Mouse (Mus musculus): ENCODE data around the gene Opcml. TPM values are rescaled to one million over a fixed set of nuclear protein-coding genes. Genes with fewer than 3 reads are reported as not detected.

The Opcml gene
- polyA plus RNA-seq, 1 experiment from 2014 or later, result 1.8 TPM

- Histone ChIP-seq H3K4me2 (no peak overlapping the region), H3K9me3 (no peaks in the 10 kb centered on the region), H3K9ac (no peak overlapping the region), H3K27me3 (replicated peaks) (no peaks in the 10 kb centered on the region), H3K4me1 (no peaks in the 10 kb centered on the region), H3K36me3 (no peaks in the 10 kb centered on the region), H3K27ac (replicated peaks) (no peak overlapping the region), H3K4me3 (no peak overlapping the region)
- no peak for ATAC-seq (ENCODE audit: extremely low read depth, insufficient number of reproducible peaks, low FRiP score, low TSS enrichment)
- WGBS, result 69% methylated on average over 7 of the region's 7 CpGs
These were observed 222.1 kb downstream of the Opcml start for GRCm38 (mm10) chr9:28012664-28013063.

GRCm38 (mm10) chr9:28013192-28013591 lies 222.6 kb downstream of the Opcml start:
- Histone ChIP-seq H3K4me2 (no peak overlapping the region), H3K36me3 (no peaks in the 10 kb centered on the region), H3K9me3 (no peaks in the 10 kb centered on the region), H3K27me3 (replicated peaks) (no peaks in the 10 kb centered on the region), H3K27ac (replicated peaks) (no peak overlapping the region), H3K4me3 (no peak overlapping the region), H3K9ac (no peak overlapping the region), H3K4me1 (no peaks in the 10 kb centered on the region)
- WGBS, result 40% methylated on average over 3 of the region's 3 CpGs
- ATAC-seq (ENCODE audit: extremely low read depth, insufficient number of reproducible peaks, low FRiP score, low TSS enrichment), result no peak

GRCm38 (mm10) chr9:28028156-28028555 lies 237.6 kb downstream of the Opcml start:
- ATAC-seq (ENCODE audit: extremely low read depth, insufficient number of reproducible peaks, low FRiP score, low TSS enrichment), result no peak
- no peaks in the 10 kb centered on the region for H3K9me3 ChIP-seq
- 37% methylated on average over 5 of the region's 5 CpGs for WGBS

GRCm38 (mm10) chr9:28028788-28029393 lies 238.3 kb downstream of the Opcml start:
- WGBS, result 46% methylated on average over 7 of the region's 7 CpGs
- ATAC-seq (ENCODE audit: extremely low read depth, insufficient number of reproducible peaks, low FRiP score, low TSS enrichment), result no peak
- no peak overlapping the region for H3K27ac ChIP-seq (replicated peaks)
- no peak overlapping the region for H3K9ac ChIP-seq
- no peak overlapping the region for H3K4me3 ChIP-seq
- peaks cover 4% of the 10 kb centered on the region; the same call in 1 of the 2 replicates for H3K4me1 ChIP-seq
- H3K36me3 ChIP-seq, result no peaks in the 10 kb centered on the region
- H3K4me2 ChIP-seq, result no peak overlapping the region
- no peaks in the 10 kb centered on the region for H3K9me3 ChIP-seq
- H3K27me3 ChIP-seq (replicated peaks), result no peaks in the 10 kb centered on the region

More at GRCm38 (mm10) chr9:28028156-28028555, 237.6 kb downstream of the Opcml start:
- peaks cover 4% of the 10 kb centered on the region; the same call in 1 of the 2 replicates for H3K4me1 ChIP-seq
- no peak overlapping the region for H3K4me2 ChIP-seq
- H3K9ac ChIP-seq, result no peak overlapping the region
- no peak overlapping the region for H3K27ac ChIP-seq (replicated peaks)
- H3K36me3 ChIP-seq, result no peaks in the 10 kb centered on the region
- no peaks in the 10 kb centered on the region for H3K27me3 ChIP-seq (replicated peaks)
- H3K4me3 ChIP-seq, result no peak overlapping the region

- H3K4me3 ChIP-seq, result no peak overlapping the region
- no peak overlapping the region for H3K9ac ChIP-seq
- no peaks in the 10 kb centered on the region for H3K36me3 ChIP-seq
- H3K9me3 ChIP-seq, result no peaks in the 10 kb centered on the region
- no peak overlapping the region for H3K27ac ChIP-seq (replicated peaks)
- ATAC-seq (ENCODE audit: extremely low read depth, insufficient number of reproducible peaks, low FRiP score, low TSS enrichment), result no peak
- WGBS, result 83% methylated on average over 2 of the region's 2 CpGs
- no peaks in the 10 kb centered on the region for H3K27me3 ChIP-seq (replicated peaks)
- H3K4me2 ChIP-seq, result no peak overlapping the region
- no peaks in the 10 kb centered on the region for H3K4me1 ChIP-seq
These were observed 258.6 kb downstream of the Opcml start for GRCm38 (mm10) chr9:28049157-28049556.

- H3K9ac ChIP-seq, result no peak overlapping the region
- H3K4me1 ChIP-seq, result no peaks in the 10 kb centered on the region
- H3K27ac ChIP-seq (replicated peaks), result no peak overlapping the region
- H3K36me3 ChIP-seq, result no peaks in the 10 kb centered on the region
- WGBS, result 65% methylated on average over 2 of the region's 2 CpGs
- H3K4me3 ChIP-seq, result no peak overlapping the region
- H3K27me3 ChIP-seq (replicated peaks), result no peaks in the 10 kb centered on the region
- H3K4me2 ChIP-seq, result no peak overlapping the region
- H3K9me3 ChIP-seq, result no peaks in the 10 kb centered on the region
- no peak for ATAC-seq (ENCODE audit: extremely low read depth, insufficient number of reproducible peaks, low FRiP score, low TSS enrichment)
These were observed 266.7 kb downstream of the Opcml start for GRCm38 (mm10) chr9:28057171-28057845.

- ATAC-seq (ENCODE audit: extremely low read depth, insufficient number of reproducible peaks, low FRiP score, low TSS enrichment), result no peak
- Histone ChIP-seq H3K9ac (no peak overlapping the region), H3K9me3 (no peaks in the 10 kb centered on the region), H3K4me1 (no peaks in the 10 kb centered on the region), H3K27me3 (replicated peaks) (no peaks in the 10 kb centered on the region), H3K4me3 (no peak overlapping the region), H3K27ac (replicated peaks) (no peak overlapping the region), H3K4me2 (no peak overlapping the region), H3K36me3 (no peaks in the 10 kb centered on the region)
These were observed 274.6 kb downstream of the Opcml start for GRCm38 (mm10) chr9:28065126-28065525.

GRCm38 (mm10) chr9:28080694-28081093 lies 290.1 kb downstream of the Opcml start:
- no peaks in the 10 kb centered on the region for H3K36me3 ChIP-seq
- H3K27me3 ChIP-seq (replicated peaks), result no peaks in the 10 kb centered on the region
- peaks cover 11% of the 10 kb centered on the region for H3K4me1 ChIP-seq
- ATAC-seq (ENCODE audit: extremely low read depth, insufficient number of reproducible peaks, low FRiP score, low TSS enrichment), result no peak
- H3K27ac ChIP-seq (replicated peaks), result no peak overlapping the region
- no peak overlapping the region for H3K4me2 ChIP-seq
- H3K9me3 ChIP-seq, result no peaks in the 10 kb centered on the region
- WGBS, result 53% methylated on average over 4 of the region's 4 CpGs
- H3K4me3 ChIP-seq, result no peak overlapping the region
- H3K9ac ChIP-seq, result no peak overlapping the region

GRCm38 (mm10) chr9:28083754-28084153 lies 293.2 kb downstream of the Opcml start:
- Histone ChIP-seq H3K9me3 (no peaks in the 10 kb centered on the region), H3K36me3 (no peaks in the 10 kb centered on the region), H3K4me1 (peaks cover 11% of the 10 kb centered on the region), H3K27me3 (replicated peaks) (no peaks in the 10 kb centered on the region), H3K4me3 (no peak overlapping the region), H3K9ac (no peak overlapping the region), H3K4me2 (no peak overlapping the region), H3K27ac (replicated peaks) (no peak overlapping the region)
- WGBS, result 87% methylated on average over 3 of the region's 3 CpGs
- no peak for ATAC-seq (ENCODE audit: extremely low read depth, insufficient number of reproducible peaks, low FRiP score, low TSS enrichment)

GRCm38 (mm10) chr9:28084273-28084726 lies 293.7 kb downstream of the Opcml start:
- ATAC-seq (ENCODE audit: extremely low read depth, insufficient number of reproducible peaks, low FRiP score, low TSS enrichment), result no peak
- no peak overlapping the region for H3K4me2 ChIP-seq
- no peaks in the 10 kb centered on the region for H3K9me3 ChIP-seq
- H3K4me1 ChIP-seq, result peaks cover 11% of the 10 kb centered on the region
- H3K27me3 ChIP-seq (replicated peaks), result no peaks in the 10 kb centered on the region
- H3K9ac ChIP-seq, result no peak overlapping the region
- H3K27ac ChIP-seq (replicated peaks), result peak overlapping the region; percentile 24; the same call in 1 of the 2 replicates
- no peak overlapping the region for H3K4me3 ChIP-seq
- WGBS, result 20% methylated on average over 2 of the region's 2 CpGs
- H3K36me3 ChIP-seq, result no peaks in the 10 kb centered on the region

- Histone ChIP-seq H3K9ac (no peak overlapping the region), H3K27ac (replicated peaks) (no peak overlapping the region), H3K36me3 (no peaks in the 10 kb centered on the region), H3K4me3 (no peak overlapping the region), H3K4me2 (no peak overlapping the region), H3K4me1 (no peaks in the 10 kb centered on the region), H3K27me3 (replicated peaks) (no peaks in the 10 kb centered on the region), H3K9me3 (no peaks in the 10 kb centered on the region)
- ATAC-seq (ENCODE audit: extremely low read depth, insufficient number of reproducible peaks, low FRiP score, low TSS enrichment), result no peak
- 63% methylated on average over 1 of the region's 1 CpGs for WGBS
These were observed 300.8 kb downstream of the Opcml start for GRCm38 (mm10) chr9:28091395-28091794.

GRCm38 (mm10) chr9:28094722-28095121 lies 304.1 kb downstream of the Opcml start:
- no peaks in the 10 kb centered on the region for H3K27me3 ChIP-seq (replicated peaks)
- ATAC-seq (ENCODE audit: extremely low read depth, insufficient number of reproducible peaks, low FRiP score, low TSS enrichment), result no peak
- no peaks in the 10 kb centered on the region for H3K9me3 ChIP-seq
- H3K4me3 ChIP-seq, result no peak overlapping the region
- no peak overlapping the region for H3K9ac ChIP-seq
- no peaks in the 10 kb centered on the region for H3K36me3 ChIP-seq
- no peak overlapping the region for H3K4me2 ChIP-seq
- WGBS, result 74% methylated on average over 4 of the region's 4 CpGs
- no peaks in the 10 kb centered on the region for H3K4me1 ChIP-seq
- no peak overlapping the region for H3K27ac ChIP-seq (replicated peaks)

Measured in heart, embryonic 13.5 days (tissue).